Mouse (Mus musculus): ENCODE measurements around the gene Ppcs. TPM values are rescaled to one million over a fixed set of nuclear protein-coding genes. Genes with fewer than 3 reads are reported as not detected.

Ppcs gene
- 1 to 10 TPM; 4.1 to 4.8 TPM for total RNA-seq (2021)
- long read RNA-seq, experiment 1, transcript Ppcs-201 (3 exons, 1,443 nt): major isoform, 10 of 10 reads
- long read RNA-seq, experiment 1, partial matches to known transcripts: 0 of 10 reads
- long read RNA-seq, experiment 1, other reads (novel, unspliced or antisense): 0 of 10 reads
- long read RNA-seq, experiment 2, transcript Ppcs-201 (3 exons, 1,443 nt): major isoform, 11 of 11 reads
- long read RNA-seq, experiment 2, partial matches to known transcripts: 0 of 11 reads
- long read RNA-seq, experiment 2, other reads (novel, unspliced or antisense): 0 of 11 reads

- peak; percentile 88 for DNase-seq
- intact Hi-C loops (cut with DNase I; ENCODE audit: low total_unique reads): no loop called here
Measured at GRCm38 (mm10) chr4:119422294-119422964, at the start of gene Ppcs, which contains the start of gene Zmynd12. Ppcs (minus strand) TSS chr4:119422420. Zmynd12 (plus strand) TSS chr4:119422814.

DNA sequence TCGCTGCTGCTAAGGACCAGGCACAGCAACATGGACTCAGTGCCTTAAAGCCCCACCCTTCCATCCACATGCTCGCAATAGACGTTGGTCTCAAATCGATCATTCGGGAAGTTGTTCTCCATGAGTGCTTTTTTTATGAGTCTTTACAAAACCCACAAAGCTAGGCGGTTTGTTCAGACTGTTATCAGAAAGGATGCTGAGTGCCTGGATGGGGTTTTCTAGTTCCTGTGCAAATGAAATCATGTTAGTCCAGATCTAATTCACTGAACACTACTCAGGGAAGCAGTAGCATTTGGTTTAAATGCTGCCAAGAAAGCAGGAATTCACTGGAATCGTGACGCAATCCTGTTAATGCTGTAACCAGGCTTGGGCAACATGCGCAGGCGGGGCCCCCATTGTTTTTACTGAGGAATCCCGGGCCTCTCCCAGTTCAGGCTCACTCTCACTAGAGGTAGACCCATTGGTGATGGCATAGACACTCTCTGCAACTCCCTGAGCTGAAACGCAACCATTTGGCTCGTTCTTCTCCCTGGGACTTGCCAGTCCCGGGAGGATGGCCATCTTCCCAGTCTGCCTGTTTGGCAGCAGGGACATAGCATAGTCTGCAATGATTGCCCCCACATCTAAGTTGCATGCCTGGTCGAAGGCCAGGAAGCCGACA lies 45.6 kb upstream of the Ppcs start:
- peak; percentile 23 for DNase-seq
- intact Hi-C loops (cut with DNase I; ENCODE audit: low total_unique reads): no loop called here

- intact Hi-C loops (cut with DNase I; ENCODE audit: low total_unique reads): no loop called here
- no peak for DNase-seq
Measured at GRCm38 (mm10) chr4:119465841-119466240, 43.6 kb upstream of the Ppcs start.

DNA sequence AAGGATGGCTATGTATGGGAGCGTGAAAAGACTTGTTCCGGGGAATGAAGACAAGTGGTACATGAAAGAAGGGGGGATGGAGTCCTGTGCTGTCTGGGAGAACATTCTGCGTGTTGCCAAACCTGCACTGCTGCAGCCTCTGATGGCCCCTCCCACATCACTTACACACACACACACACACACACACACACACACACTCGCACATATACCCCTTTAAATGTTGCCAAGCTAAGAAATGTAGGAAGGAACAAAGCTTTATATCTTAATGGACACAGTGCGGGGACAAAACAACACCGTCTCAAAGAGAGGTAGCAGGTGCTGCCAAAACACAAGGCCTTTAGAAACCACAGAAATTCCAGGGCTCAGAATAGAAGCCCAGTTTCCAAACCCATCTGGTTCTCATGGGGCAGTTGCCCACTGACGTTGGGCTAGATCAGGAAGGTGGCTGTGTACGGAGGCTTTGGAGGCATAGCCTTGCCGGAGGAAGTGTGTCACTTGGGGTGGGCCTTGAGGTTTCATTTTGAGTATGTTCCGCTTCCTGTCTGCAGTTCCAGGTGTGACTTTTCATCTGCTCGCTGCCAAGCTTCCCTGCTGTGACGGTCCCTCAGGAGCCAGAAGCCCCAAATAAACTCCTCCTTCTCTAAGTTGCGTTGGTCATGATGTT lies 41.7 kb upstream of the Ppcs start:
- intact Hi-C loops (cut with DNase I; ENCODE audit: low total_unique reads): no loop called here
- DNase-seq: no peak

DNA sequence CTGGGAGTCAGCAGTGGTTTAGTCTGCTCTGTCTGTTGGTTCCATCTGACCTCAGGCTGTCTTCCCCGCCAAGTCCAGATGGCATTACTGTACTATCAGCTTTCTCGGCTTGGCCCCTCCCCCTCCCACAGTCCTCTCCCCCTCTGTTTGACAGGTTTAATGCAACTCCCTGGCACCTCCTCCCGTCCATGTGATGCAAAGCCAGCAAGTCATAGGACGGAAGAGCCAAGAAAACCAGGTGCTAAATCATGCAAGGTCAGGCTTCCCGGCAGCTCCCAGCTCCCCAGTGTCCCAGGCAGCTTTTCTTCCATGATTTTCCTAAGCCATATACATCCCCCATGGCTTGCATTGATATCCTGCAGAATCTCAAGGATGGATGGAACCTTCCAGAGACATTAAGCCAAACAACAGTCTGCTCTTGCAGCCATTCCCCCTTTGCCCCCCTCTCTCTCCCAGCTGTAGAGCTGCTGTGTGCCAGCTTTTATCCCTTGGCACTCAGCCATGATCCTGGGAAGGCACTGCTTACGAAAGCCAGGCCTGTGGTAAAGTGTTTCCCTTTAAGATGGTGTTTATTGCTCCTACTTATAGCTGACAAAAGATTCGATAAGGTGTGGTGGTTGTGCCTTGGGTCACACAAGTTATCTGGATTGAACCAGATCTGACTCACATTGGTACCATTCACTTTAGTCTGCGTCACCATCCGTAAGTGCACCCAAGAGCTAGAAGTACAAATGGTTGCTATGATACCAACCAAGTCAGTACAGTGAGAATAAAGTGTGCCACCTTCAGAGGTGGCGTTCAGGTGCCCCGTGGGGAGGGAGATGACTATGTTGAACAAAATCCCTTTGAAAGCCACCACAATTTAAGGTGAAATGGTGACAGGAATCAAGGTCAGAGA lies 40.9 kb upstream of the Ppcs start:
- intact Hi-C loops (cut with DNase I; ENCODE audit: low total_unique reads): no loop called here
- peak; percentile 77 for DNase-seq

GRCm38 (mm10) chr4:119462457-119462856 lies 40.2 kb upstream of the Ppcs start:
- intact Hi-C loops (cut with DNase I; ENCODE audit: low total_unique reads): no loop called here
- no peak for DNase-seq

- intact Hi-C loops (cut with DNase I; ENCODE audit: low total_unique reads): no loop called here
- peak; percentile 53 for DNase-seq
Measured at GRCm38 (mm10) chr4:119460728-119461141, 38.5 kb upstream of the Ppcs start.

- no peak for DNase-seq
- intact Hi-C loops (cut with DNase I; ENCODE audit: low total_unique reads): no loop called here
Measured at GRCm38 (mm10) chr4:119460296-119460695, 38.1 kb upstream of the Ppcs start.

GRCm38 (mm10) chr4:119453533-119453932 lies 31.3 kb upstream of the Ppcs start:
- no peak for DNase-seq
- intact Hi-C loops (cut with DNase I; ENCODE audit: low total_unique reads): no loop called here

DNA sequence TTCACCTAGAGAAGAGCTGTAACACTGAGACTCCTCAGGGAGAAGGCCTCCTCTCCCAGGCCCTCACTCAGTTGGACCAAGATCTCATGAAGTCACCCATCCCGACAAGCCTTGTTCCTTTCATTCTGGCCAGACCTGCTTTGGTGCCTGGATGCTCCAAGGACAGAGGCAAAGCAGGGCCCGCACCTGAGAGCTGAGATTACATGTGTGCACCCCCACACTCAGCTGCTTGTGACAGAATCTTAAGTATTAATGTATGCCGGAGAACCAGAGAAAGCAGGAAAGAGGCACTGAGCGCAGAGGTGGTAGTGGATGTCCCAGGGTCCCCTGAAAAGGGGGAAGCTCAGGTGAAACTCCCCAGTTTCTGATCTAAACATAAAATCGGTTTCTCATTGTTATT lies 30.9 kb upstream of the Ppcs start:
- no peak for DNase-seq
- intact Hi-C loops (cut with DNase I; ENCODE audit: low total_unique reads): no loop called here

DNA sequence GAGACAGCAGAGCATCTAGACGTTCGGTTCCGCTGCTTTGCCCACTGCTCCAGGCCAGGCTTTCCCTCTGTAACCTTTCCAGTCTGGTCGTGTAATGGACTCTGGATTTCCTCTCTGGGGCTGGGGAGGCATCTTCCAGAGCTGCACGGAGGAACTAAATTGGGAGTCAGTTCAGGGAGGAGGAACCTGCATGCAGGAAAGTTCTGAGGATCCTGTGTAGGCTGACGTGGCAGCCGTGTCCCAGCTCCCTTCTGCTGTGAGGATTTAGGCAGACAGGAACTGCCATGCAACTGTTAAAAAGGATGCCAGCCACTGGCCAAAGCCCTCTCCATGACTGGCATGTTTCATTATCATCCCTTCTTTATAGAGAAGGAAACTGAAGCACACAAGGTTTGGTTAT lies 28.2 kb upstream of the Ppcs start:
- DNase-seq: no peak
- intact Hi-C loops (cut with DNase I; ENCODE audit: low total_unique reads): no loop called here

DNA sequence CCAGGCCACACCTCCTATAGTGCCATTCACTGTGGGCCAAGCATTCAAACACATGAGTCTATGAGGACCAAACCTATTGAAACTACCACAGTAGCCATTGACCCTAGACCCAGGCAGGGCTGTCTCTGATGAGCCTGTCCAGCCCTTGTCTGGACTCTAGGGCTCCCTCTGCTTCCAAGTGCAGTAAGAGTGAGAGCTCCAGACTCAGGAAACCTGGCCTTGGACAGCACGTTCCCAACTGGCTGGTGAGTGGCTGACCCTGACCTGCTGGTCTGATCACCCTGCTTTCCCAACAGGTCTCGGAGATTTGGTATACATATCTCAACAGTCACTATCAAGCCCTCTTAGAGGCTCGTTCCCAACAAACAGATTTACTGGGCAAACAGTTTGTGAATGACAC lies 25.6 kb upstream of the Ppcs start:
- DNase-seq: no peak
- intact Hi-C loops (cut with DNase I; ENCODE audit: low total_unique reads): no loop called here

- DNase-seq: no peak
- intact Hi-C loops (cut with DNase I; ENCODE audit: low total_unique reads): no loop called here
Measured at GRCm38 (mm10) chr4:119447261-119447660, 25.0 kb upstream of the Ppcs start.

DNA sequence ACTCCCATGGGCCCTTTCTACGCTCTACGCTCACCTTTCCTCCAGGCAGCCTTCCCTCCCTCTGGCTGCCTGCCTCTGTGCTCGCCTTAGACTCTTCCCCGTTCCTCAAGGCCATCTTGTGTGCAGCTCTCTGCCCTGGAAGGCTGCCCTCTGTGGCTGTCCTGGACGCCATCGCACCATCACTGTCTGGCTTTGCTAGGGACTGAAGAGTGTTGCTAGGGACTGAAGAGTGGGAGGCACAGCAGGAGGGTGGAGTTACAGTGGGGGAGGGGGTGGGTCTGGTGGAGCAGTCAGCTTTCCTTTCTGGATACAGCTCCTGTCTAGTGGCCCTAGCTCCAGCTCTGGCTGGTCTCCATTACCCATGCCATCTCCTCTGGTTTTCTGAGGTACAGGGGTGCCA lies 20.3 kb upstream of the Ppcs start:
- intact Hi-C loops (cut with DNase I; ENCODE audit: low total_unique reads): no loop called here
- DNase-seq: no peak

DNA sequence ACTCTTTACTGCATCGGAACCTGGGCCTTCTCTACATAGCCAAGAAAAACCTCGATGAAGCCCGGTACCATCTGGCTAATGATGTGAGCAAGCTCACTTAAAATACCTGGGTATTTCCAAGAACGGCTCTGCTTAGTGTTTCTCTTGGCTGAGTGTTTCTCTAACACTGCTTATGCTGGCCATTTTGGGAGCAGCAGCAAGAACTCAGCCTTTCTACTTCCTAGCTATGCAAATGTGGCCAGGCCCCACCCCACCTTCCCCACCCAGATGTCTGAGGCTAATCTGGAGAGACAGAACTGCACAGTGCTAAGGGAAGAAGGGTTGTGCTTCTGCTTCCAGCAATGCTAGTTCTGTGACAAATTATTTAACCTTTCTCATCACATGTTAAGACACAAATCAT lies 19.6 kb upstream of the Ppcs start:
- DNase-seq: no peak
- intact Hi-C loops (cut with DNase I; ENCODE audit: low total_unique reads): no loop called here

- intact Hi-C loops (cut with DNase I; ENCODE audit: low total_unique reads): loop anchor here (10.0 kb wide), 1 partner anchor 197 kb away; the partner anchor contains the start of gene Guca2a
Measured at GRCm38 (mm10) chr4:119437936-119438335, 15.7 kb upstream of the Ppcs start.

GRCm38 (mm10) chr4:119430678-119431077 lies 8.5 kb upstream of the Ppcs start:
- intact Hi-C loops (cut with DNase I; ENCODE audit: low total_unique reads): loop anchor here (5.0 to 10.0 kb wide), 2 partner anchors 102 to 204 kb away; partner anchors contain the start of gene Guca2a
- peak; percentile 42 for DNase-seq

More at GRCm38 (mm10) chr4:119437936-119438335, 15.7 kb upstream of the Ppcs start:
- no peak for DNase-seq

- DNase-seq: no peak
- intact Hi-C loops (cut with DNase I; ENCODE audit: low total_unique reads): no loop called here
Measured at GRCm38 (mm10) chr4:119427680-119428079, 5.5 kb upstream of the Ppcs start.

- intact Hi-C loops (cut with DNase I; ENCODE audit: low total_unique reads): no loop called here
- no peak for DNase-seq
Measured at GRCm38 (mm10) chr4:119425601-119426000, 3.4 kb upstream of the Ppcs start.

Measured in gastrocnemius, postnatal 14 days (tissue).